Mouse (Mus musculus): ENCODE results near the gene Rab3b. TPM values are rescaled to one million over a fixed set of nuclear protein-coding genes. Genes with fewer than 3 reads are reported as not detected.

Rab3b gene
- polyA plus RNA-seq, 1 experiment from 2014 or later = 16.3 TPM

- WGBS = 84% methylated on average over 4 of the region's 4 CpGs
- Histone ChIP-seq H3K4me1 (ENCODE audit: control insufficient read depth, insufficient read depth, low read length) (0 out of 2 replicates have a peak, but pooled peaks cover 5% of the 10 kb centered on the region), H3K9me3 (ENCODE audit: control insufficient read depth, low read depth, low read length) (no peaks in the 10 kb centered on the region)
Measured at GRCm38 (mm10) chr4:108838031-108838430, 40.8 kb upstream of the Rab3b start.

GRCm38 (mm10) chr4:108841920-108842578 lies 36.8 kb upstream of the Rab3b start:
- Histone ChIP-seq H3K9ac (replicated peaks; ENCODE audit: low read depth, low read length) (no peak overlapping the region), H3K27ac (ENCODE audit: low read length) (peak overlapping the region; percentile 28; the same call in 1 of the 2 replicates), H3K36me3 (ENCODE audit: control insufficient read depth, insufficient read depth, low read length) (no peaks in the 10 kb centered on the region), H3K9me3 (ENCODE audit: control insufficient read depth, low read depth, low read length) (no peaks in the 10 kb centered on the region), H3K4me1 (ENCODE audit: control insufficient read depth, insufficient read depth, low read length) (0 out of 2 replicates have a peak, but pooled peaks cover 6% of the 10 kb centered on the region), H3K27me3 (ENCODE audit: control insufficient read depth, insufficient read depth, low read length) (no peaks in the 10 kb centered on the region), H3K4me2 (replicated peaks; ENCODE audit: low read depth, low read length) (no peak overlapping the region), H3K4me3 (ENCODE audit: low read depth, low read length) (no peak overlapping the region)
- ATAC-seq (ENCODE audit: insufficient number of reproducible peaks, insufficient read depth, low FRiP score, low read depth) = 0 out of 2 replicates have a peak, but pooled peaks have one; percentile 54
- WGBS = 65% methylated on average over 7 of the region's 7 CpGs

More at GRCm38 (mm10) chr4:108838031-108838430, 40.8 kb upstream of the Rab3b start:
- H3K4me3 ChIP-seq (ENCODE audit: low read depth, low read length) = no peak overlapping the region
- H3K27me3 ChIP-seq (ENCODE audit: control insufficient read depth, insufficient read depth, low read length) = no peaks in the 10 kb centered on the region
- H3K27ac ChIP-seq (ENCODE audit: low read length) = no peak overlapping the region; the same call in 1 of the 2 replicates
- no peak for ATAC-seq (ENCODE audit: insufficient number of reproducible peaks, insufficient read depth, low FRiP score, low read depth)
- H3K9ac ChIP-seq (replicated peaks; ENCODE audit: low read depth, low read length) = no peak overlapping the region
- no peak overlapping the region for H3K4me2 ChIP-seq (replicated peaks; ENCODE audit: low read depth, low read length)
- H3K36me3 ChIP-seq (ENCODE audit: control insufficient read depth, insufficient read depth, low read length) = no peaks in the 10 kb centered on the region

- no peaks in the 10 kb centered on the region for H3K27me3 ChIP-seq (ENCODE audit: control insufficient read depth, insufficient read depth, low read length)
- H3K4me3 ChIP-seq (ENCODE audit: low read depth, low read length) = no peak overlapping the region
- no peak overlapping the region for H3K9ac ChIP-seq (replicated peaks; ENCODE audit: low read depth, low read length)
- peaks cover 4% of the 10 kb centered on the region; the same call in 1 of the 2 replicates for H3K4me1 ChIP-seq (ENCODE audit: control insufficient read depth, insufficient read depth, low read length)
- H3K4me2 ChIP-seq (replicated peaks; ENCODE audit: low read depth, low read length) = no peak overlapping the region
- H3K9me3 ChIP-seq (ENCODE audit: control insufficient read depth, low read depth, low read length) = no peaks in the 10 kb centered on the region
- no peak overlapping the region for H3K27ac ChIP-seq (ENCODE audit: low read length)
- ATAC-seq (ENCODE audit: insufficient number of reproducible peaks, insufficient read depth, low FRiP score, low read depth) = no peak
- no peaks in the 10 kb centered on the region for H3K36me3 ChIP-seq (ENCODE audit: control insufficient read depth, insufficient read depth, low read length)
Measured at GRCm38 (mm10) chr4:108843336-108843735, 35.5 kb upstream of the Rab3b start.

GRCm38 (mm10) chr4:108845824-108846569 lies 32.9 kb upstream of the Rab3b start:
- WGBS = 43% methylated on average over 5 of the region's 5 CpGs
- Histone ChIP-seq H3K9ac (replicated peaks; ENCODE audit: low read depth, low read length) (no peak overlapping the region), H3K36me3 (ENCODE audit: control insufficient read depth, insufficient read depth, low read length) (0 out of 2 replicates have a peak, but pooled peaks cover 3% of the 10 kb centered on the region), H3K27ac (ENCODE audit: low read length) (peak overlapping the region; percentile 45; the same call in 1 of the 2 replicates), H3K27me3 (ENCODE audit: control insufficient read depth, insufficient read depth, low read length) (no peaks in the 10 kb centered on the region), H3K9me3 (ENCODE audit: control insufficient read depth, low read depth, low read length) (no peaks in the 10 kb centered on the region), H3K4me3 (ENCODE audit: low read depth, low read length) (no peak overlapping the region), H3K4me2 (replicated peaks; ENCODE audit: low read depth, low read length) (no peak overlapping the region), H3K4me1 (ENCODE audit: control insufficient read depth, insufficient read depth, low read length) (peaks cover 15% of the 10 kb centered on the region)
- no peak for ATAC-seq (ENCODE audit: insufficient number of reproducible peaks, insufficient read depth, low FRiP score, low read depth)

- peaks cover 6% of the 10 kb centered on the region; the same call in 1 of the 2 replicates for H3K36me3 ChIP-seq (ENCODE audit: control insufficient read depth, insufficient read depth, low read length)
- H3K27me3 ChIP-seq (ENCODE audit: control insufficient read depth, insufficient read depth, low read length) = no peaks in the 10 kb centered on the region
- H3K4me2 ChIP-seq (replicated peaks; ENCODE audit: low read depth, low read length) = peak within 1 kb of the TSS; percentile 95
- no peaks in the 10 kb centered on the region for H3K9me3 ChIP-seq (ENCODE audit: control insufficient read depth, low read depth, low read length)
- peak within 1 kb of the TSS; percentile 90 for H3K4me3 ChIP-seq (ENCODE audit: low read depth, low read length)
- peak within 1 kb of the TSS; percentile 90 for H3K27ac ChIP-seq (ENCODE audit: low read length)
- H3K4me1 ChIP-seq (ENCODE audit: control insufficient read depth, insufficient read depth, low read length) = peaks cover 15% of the 10 kb centered on the region
- peak within 1 kb of the TSS; percentile 73 for H3K9ac ChIP-seq (replicated peaks; ENCODE audit: low read depth, low read length)
- under 1% methylated on average over 77 of the region's 77 CpGs for WGBS
- ATAC-seq (ENCODE audit: insufficient number of reproducible peaks, insufficient read depth, low FRiP score, low read depth) = peak; percentile 82
Measured at GRCm38 (mm10) chr4:108847715-108848504, 31.0 kb upstream of the Rab3b start, which contains the start of gene Kti12. Gene Kti12 (plus strand): TSS chr4:108847785.

- Histone ChIP-seq H3K36me3 (ENCODE audit: control insufficient read depth, insufficient read depth, low read length) (peaks cover 6% of the 10 kb centered on the region; the same call in 1 of the 2 replicates), H3K9ac (replicated peaks; ENCODE audit: low read depth, low read length) (peak within 1 kb of the TSS; percentile 73), H3K4me1 (ENCODE audit: control insufficient read depth, insufficient read depth, low read length) (peaks cover 15% of the 10 kb centered on the region), H3K27me3 (ENCODE audit: control insufficient read depth, insufficient read depth, low read length) (no peaks in the 10 kb centered on the region), H3K4me2 (replicated peaks; ENCODE audit: low read depth, low read length) (peak within 1 kb of the TSS; percentile 95), H3K9me3 (ENCODE audit: control insufficient read depth, low read depth, low read length) (no peaks in the 10 kb centered on the region), H3K4me3 (ENCODE audit: low read depth, low read length) (peak within 1 kb of the TSS; percentile 90), H3K27ac (ENCODE audit: low read length) (peak within 1 kb of the TSS; percentile 90)
- WGBS = 9% methylated on average over 20 of the region's 20 CpGs
- ATAC-seq (ENCODE audit: insufficient number of reproducible peaks, insufficient read depth, low FRiP score, low read depth) = no peak
Measured at GRCm38 (mm10) chr4:108848505-108848848, 30.4 kb upstream of the Rab3b start, which contains the start of gene A730015C16Rik. Gene A730015C16Rik (minus strand): TSS chr4:108848619.

DNA sequence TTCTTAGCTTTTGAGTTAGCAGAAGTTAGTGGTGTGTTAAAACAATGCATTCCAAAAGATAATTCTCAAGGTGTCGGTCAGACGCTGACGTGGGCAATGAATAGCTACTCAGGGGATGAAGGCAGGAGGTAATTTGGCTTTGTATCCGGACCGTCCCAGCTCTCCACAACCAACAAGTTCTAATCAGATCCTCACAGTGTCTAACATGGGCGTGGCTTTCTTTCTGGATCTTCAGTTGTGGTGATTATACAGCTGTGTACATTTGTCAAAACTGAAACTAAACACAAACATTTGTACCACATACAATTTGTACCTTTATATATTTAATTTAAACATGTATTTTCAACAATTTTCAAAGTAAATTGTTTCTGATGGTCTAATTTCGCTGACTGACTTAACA lies 12.1 kb upstream of the Rab3b start:
- 83% methylated on average over 7 of the region's 7 CpGs for WGBS

More for the DNA sequence above, 12.1 kb upstream of the Rab3b start:
- Histone ChIP-seq H3K4me3 (ENCODE audit: low read depth, low read length) (no peak overlapping the region), H3K4me1 (ENCODE audit: control insufficient read depth, insufficient read depth, low read length) (no peaks in the 10 kb centered on the region), H3K9ac (replicated peaks; ENCODE audit: low read depth, low read length) (no peak overlapping the region), H3K27me3 (ENCODE audit: control insufficient read depth, insufficient read depth, low read length) (no peaks in the 10 kb centered on the region), H3K9me3 (ENCODE audit: control insufficient read depth, low read depth, low read length) (no peaks in the 10 kb centered on the region), H3K27ac (ENCODE audit: low read length) (no peak overlapping the region), H3K4me2 (replicated peaks; ENCODE audit: low read depth, low read length) (no peak overlapping the region), H3K36me3 (ENCODE audit: control insufficient read depth, insufficient read depth, low read length) (peaks cover 8% of the 10 kb centered on the region; the same call in 1 of the 2 replicates)
- no peak for ATAC-seq (ENCODE audit: insufficient number of reproducible peaks, insufficient read depth, low FRiP score, low read depth)

Measured in stomach, embryonic 14.5 days (tissue).